Mouse (Mus musculus): ENCODE measurements around the gene Tln2.
A peak's percentile ranks its signal among the peaks of the same experiment; 100 is the strongest.

Tln2 gene

GRCm38 (mm10) chr9:67274296-67274695 lies 285.2 kb downstream of the Tln2 start:
- no peak for DNase-seq (ENCODE audit: low spot score in 2 of 2)

GRCm38 (mm10) chr9:67273362-67273761 lies 286.1 kb downstream of the Tln2 start:
- no peak for DNase-seq (ENCODE audit: low spot score in 2 of 2)

- DNase-seq (ENCODE audit: low spot score in 2 of 2), result no peak
Observed at GRCm38 (mm10) chr9:67270734-67271133, 288.8 kb downstream of the Tln2 start.

GRCm38 (mm10) chr9:67270061-67270595 lies 289.4 kb downstream of the Tln2 start:
- DNase-seq (ENCODE audit: low spot score in 2 of 2), result no peak

- no peak for DNase-seq (ENCODE audit: low spot score in 2 of 2)
Observed at GRCm38 (mm10) chr9:67267276-67267990, 292.1 kb downstream of the Tln2 start.

- peak in 1 of 2 experiments; percentile 25 for DNase-seq (ENCODE audit: low spot score in 2 of 2)
Observed at GRCm38 (mm10) chr9:67265513-67265912, 294.0 kb downstream of the Tln2 start.

- peak in 1 of 2 experiments; percentile 10 for DNase-seq (ENCODE audit: low spot score in 2 of 2)
Observed at GRCm38 (mm10) chr9:67264896-67265295, 294.6 kb downstream of the Tln2 start.

GRCm38 (mm10) chr9:67260835-67261599 lies 298.5 kb downstream of the Tln2 start:
- no peak for DNase-seq (ENCODE audit: low spot score in 2 of 2)

- DNase-seq (ENCODE audit: low spot score in 2 of 2), result no peak
Observed at GRCm38 (mm10) chr9:67250141-67250540, 309.4 kb downstream of the Tln2 start.

GRCm38 (mm10) chr9:67247365-67247950 lies 312.0 kb downstream of the Tln2 start:
- no peak for DNase-seq (ENCODE audit: low spot score in 2 of 2)

- no peak for DNase-seq (ENCODE audit: low spot score in 2 of 2)
Observed at GRCm38 (mm10) chr9:67245265-67245664, 314.2 kb downstream of the Tln2 start.

- no peak for DNase-seq (ENCODE audit: low spot score in 2 of 2)
Observed at GRCm38 (mm10) chr9:67241683-67242082, 317.8 kb downstream of the Tln2 start.

GRCm38 (mm10) chr9:67240456-67240855 lies 319.0 kb downstream of the Tln2 start:
- no peak for DNase-seq (ENCODE audit: low spot score in 2 of 2)

- DNase-seq (ENCODE audit: low spot score in 2 of 2), result no peak
Observed at GRCm38 (mm10) chr9:67236987-67237386, 322.5 kb downstream of the Tln2 start.

- DNase-seq (ENCODE audit: low spot score in 2 of 2), result no peak
Observed at GRCm38 (mm10) chr9:67235441-67236217, 323.9 kb downstream of the Tln2 start.

GRCm38 (mm10) chr9:67229033-67229432 lies 330.5 kb downstream of the Tln2 start:
- no peak for DNase-seq (ENCODE audit: low spot score in 2 of 2)

- DNase-seq (ENCODE audit: low spot score in 2 of 2), result peak in 1 of 2 experiments; percentile 10
Observed at GRCm38 (mm10) chr9:67220388-67220787, 339.1 kb downstream of the Tln2 start.

GRCm38 (mm10) chr9:67218001-67218400 lies 341.5 kb downstream of the Tln2 start:
- DNase-seq (ENCODE audit: low spot score in 2 of 2), result no peak

GRCm38 (mm10) chr9:67214191-67214985 lies 345.1 kb downstream of the Tln2 start:
- DNase-seq (ENCODE audit: low spot score in 2 of 2), result no peak

- peak; percentile 48 to 68 for DNase-seq (ENCODE audit: low spot score in 2 of 2)
Observed at GRCm38 (mm10) chr9:67213275-67213674, 346.2 kb downstream of the Tln2 start.

GRCm38 (mm10) chr9:67211220-67211619 lies 348.3 kb downstream of the Tln2 start:
- no peak for DNase-seq (ENCODE audit: low spot score in 2 of 2)

All from cerebellum, postnatal 4 days (tissue).